Mouse (Mus musculus): ENCODE measurements around the gene Tekt4. TPM values are rescaled to one million over a fixed set of nuclear protein-coding genes. Genes with fewer than 3 reads are reported as not detected.

Gene Tekt4
- not detected in 2 replicates for total RNA-seq (2014; rRNA removed)
- polyA plus RNA-seq (2012; rRNA removed) = not detected in 2 replicates

DNA sequence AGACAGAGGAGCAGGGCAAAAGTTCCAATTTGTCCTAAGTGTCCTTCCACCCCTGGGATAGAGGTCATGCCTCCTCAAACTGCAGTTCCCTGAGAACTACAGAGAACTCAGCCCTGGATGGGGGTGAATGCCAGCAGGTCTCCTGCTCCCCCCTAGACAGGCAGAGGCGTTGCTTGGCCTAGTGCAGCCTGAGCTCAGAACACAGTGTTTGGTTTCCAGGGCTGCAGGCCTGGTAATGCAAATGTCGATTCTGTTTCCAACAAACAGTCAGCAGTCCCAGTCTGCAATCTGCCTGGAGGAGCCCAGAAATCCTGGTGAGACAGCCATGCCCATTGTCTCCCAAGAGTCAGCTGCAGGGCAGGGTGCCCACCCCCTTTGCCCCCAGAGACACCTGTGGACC is at the start of gene Tekt4:
Tekt4 (plus strand) TSS at position 344 of the 400 bp plus-strand sequence.
- H3K4me3 ChIP-seq (ENCODE audit: insufficient read depth, low read depth, low read length) = no peak within 1 kb of the TSS
- WGBS = 60% methylated on average over 2 of the region's 2 CpGs
- no peak within 1 kb of the TSS for H3K27ac ChIP-seq (replicated peaks; ENCODE audit: insufficient read depth, low read depth, low read length)
- TF ChIP-seq CTCF (IDR thresholded peaks at IDR 0.05; ENCODE audit: low read depth, low read length) (no peak), POLR2A (IDR thresholded peaks at IDR 0.05; ENCODE audit: extremely low read depth, insufficient read depth, low read length) (no peak)
- peaks cover 3% of the 10 kb centered on the region; the same call in 1 of the 2 replicates for H3K4me1 ChIP-seq (ENCODE audit: control insufficient read depth, insufficient read depth, low read length)
- H3K36me3 ChIP-seq (ENCODE audit: control insufficient read depth, insufficient read depth, low read length) = no peaks in the 10 kb centered on the region
- no peaks in the 10 kb centered on the region for H3K27me3 ChIP-seq (ENCODE audit: control insufficient read depth, insufficient read depth, low read length)
- DNase-seq (ENCODE audit: extremely low read depth, low read depth, low spot score) = no peak
- no peak within 1 kb of the TSS for H3K9ac ChIP-seq (ENCODE audit: low read depth, low read length)
- H3K79me2 ChIP-seq (ENCODE audit: control insufficient read depth, insufficient read depth, low read length) = no peaks in the 10 kb centered on the region

DNA sequence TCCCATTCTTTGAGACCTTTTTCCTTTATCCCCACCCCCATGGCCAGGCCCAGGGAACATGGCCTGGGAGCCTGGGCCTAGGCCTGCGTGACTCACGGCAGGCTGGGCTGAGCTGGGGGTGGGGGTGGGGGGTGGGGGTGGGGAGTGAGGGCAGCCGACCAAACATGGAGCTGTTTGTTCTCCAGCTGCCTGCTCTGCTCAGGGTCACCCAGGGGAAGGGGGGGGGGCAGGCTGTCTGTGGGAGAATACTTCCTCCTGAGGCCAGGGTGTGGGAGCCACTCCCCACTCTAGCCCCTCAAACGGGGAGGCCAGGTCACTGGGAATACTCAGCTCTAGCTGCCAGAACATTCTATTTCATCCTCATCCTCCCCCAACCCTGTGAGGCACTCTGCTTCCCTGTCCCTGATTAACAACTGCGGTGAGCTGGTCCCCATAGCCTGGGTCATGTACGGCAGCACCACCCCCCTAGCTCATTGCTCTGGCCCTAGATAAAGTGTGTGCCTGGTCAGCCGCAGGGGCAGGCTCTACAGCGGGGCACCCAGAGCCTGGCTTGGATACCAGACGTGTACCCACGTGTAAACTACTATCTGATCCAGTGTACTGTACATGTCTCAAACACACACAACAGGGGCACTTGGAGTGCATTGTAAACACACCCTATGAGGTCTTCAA is 49.1 kb upstream of the Tekt4 start:
- 14% methylated on average over 10 of the region's 10 CpGs for WGBS
- no peak for DNase-seq (ENCODE audit: extremely low read depth, low read depth, low spot score)
- no peak overlapping the region for H3K9ac ChIP-seq (ENCODE audit: low read depth, low read length)
- H3K27me3 ChIP-seq (ENCODE audit: control insufficient read depth, insufficient read depth, low read length) = no peaks in the 10 kb centered on the region
- no peaks in the 10 kb centered on the region for H3K79me2 ChIP-seq (ENCODE audit: control insufficient read depth, insufficient read depth, low read length)
- H3K36me3 ChIP-seq (ENCODE audit: control insufficient read depth, insufficient read depth, low read length) = no peaks in the 10 kb centered on the region
- no peaks in the 10 kb centered on the region for H3K4me1 ChIP-seq (ENCODE audit: control insufficient read depth, insufficient read depth, low read length)
- H3K27ac ChIP-seq (replicated peaks; ENCODE audit: insufficient read depth, low read depth, low read length) = no peak overlapping the region
- TF ChIP-seq CTCF (IDR thresholded peaks at IDR 0.05; ENCODE audit: low read depth, low read length) = no peak
- TF ChIP-seq POLR2A (IDR thresholded peaks at IDR 0.05; ENCODE audit: extremely low read depth, insufficient read depth, low read length) = no peak
- no peak overlapping the region for H3K4me3 ChIP-seq (ENCODE audit: insufficient read depth, low read depth, low read length)

DNA sequence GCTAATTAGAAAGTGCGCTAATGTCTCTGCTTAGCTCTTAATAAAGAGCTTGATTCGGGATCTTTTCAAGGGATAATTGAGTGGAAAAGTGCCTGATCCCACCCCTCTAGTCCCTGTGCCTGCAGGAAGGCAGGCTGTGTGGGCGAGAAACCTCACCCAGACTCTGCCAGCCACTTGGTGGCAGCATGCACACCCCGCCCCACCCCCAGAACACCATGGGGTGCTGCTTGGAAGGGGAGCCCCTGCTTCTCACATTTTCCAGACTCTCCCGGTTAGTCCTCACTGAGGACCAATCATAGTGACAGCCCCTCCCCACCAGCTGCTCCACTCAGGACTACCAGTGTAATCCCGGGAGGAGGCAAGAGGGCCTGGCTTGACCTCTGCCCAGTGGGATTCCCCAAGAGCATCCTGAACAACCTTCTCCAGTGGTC is 48.4 kb upstream of the Tekt4 start:
- no peaks in the 10 kb centered on the region for H3K36me3 ChIP-seq (ENCODE audit: control insufficient read depth, insufficient read depth, low read length)
- no peak overlapping the region for H3K27ac ChIP-seq (replicated peaks; ENCODE audit: insufficient read depth, low read depth, low read length)
- 53% methylated on average over 6 of the region's 6 CpGs for WGBS
- H3K27me3 ChIP-seq (ENCODE audit: control insufficient read depth, insufficient read depth, low read length) = no peaks in the 10 kb centered on the region
- no peaks in the 10 kb centered on the region for H3K4me1 ChIP-seq (ENCODE audit: control insufficient read depth, insufficient read depth, low read length)
- DNase-seq (ENCODE audit: extremely low read depth, low read depth, low spot score) = no peak
- no peak overlapping the region for H3K9ac ChIP-seq (ENCODE audit: low read depth, low read length)
- TF ChIP-seq POLR2A (IDR thresholded peaks at IDR 0.05; ENCODE audit: extremely low read depth, insufficient read depth, low read length) = no peak
- TF ChIP-seq CTCF (IDR thresholded peaks at IDR 0.05; ENCODE audit: low read depth, low read length) = 0 out of 2 replicates have a peak, but pooled peaks have one; percentile 24
- H3K4me3 ChIP-seq (ENCODE audit: insufficient read depth, low read depth, low read length) = no peak overlapping the region
- H3K79me2 ChIP-seq (ENCODE audit: control insufficient read depth, insufficient read depth, low read length) = no peaks in the 10 kb centered on the region

DNA sequence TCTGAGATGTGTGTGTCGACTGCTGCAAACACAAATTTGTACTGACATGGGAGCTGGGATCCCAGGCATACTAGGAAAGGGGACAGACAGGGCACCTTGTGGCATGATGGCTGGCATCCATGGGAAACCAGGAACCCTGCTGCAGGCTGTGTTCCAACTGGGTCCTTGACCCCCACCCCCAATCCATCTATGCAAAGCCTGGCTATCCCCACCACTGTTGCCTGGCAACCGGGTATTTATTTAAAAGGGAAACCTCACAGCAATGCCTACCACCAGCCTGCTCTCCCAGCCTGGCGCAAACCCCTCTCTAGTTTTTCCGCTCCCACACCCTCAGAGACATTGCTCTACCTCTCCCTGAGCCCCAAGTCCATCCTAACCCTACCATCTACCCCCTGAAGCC is 47.1 kb upstream of the Tekt4 start:
- Histone ChIP-seq H3K27ac (replicated peaks; ENCODE audit: insufficient read depth, low read depth, low read length) (no peak overlapping the region), H3K4me1 (ENCODE audit: control insufficient read depth, insufficient read depth, low read length) (no peaks in the 10 kb centered on the region), H3K36me3 (ENCODE audit: control insufficient read depth, insufficient read depth, low read length) (no peaks in the 10 kb centered on the region), H3K27me3 (ENCODE audit: control insufficient read depth, insufficient read depth, low read length) (no peaks in the 10 kb centered on the region), H3K4me3 (ENCODE audit: insufficient read depth, low read depth, low read length) (no peak overlapping the region), H3K79me2 (ENCODE audit: control insufficient read depth, insufficient read depth, low read length) (no peaks in the 10 kb centered on the region), H3K9ac (ENCODE audit: low read depth, low read length) (no peak overlapping the region)
- 85% methylated on average over 4 of the region's 4 CpGs for WGBS
- DNase-seq (ENCODE audit: extremely low read depth, low read depth, low spot score) = no peak
- no peak for TF ChIP-seq POLR2A (IDR thresholded peaks at IDR 0.05; ENCODE audit: extremely low read depth, insufficient read depth, low read length)
- TF ChIP-seq CTCF (IDR thresholded peaks at IDR 0.05; ENCODE audit: low read depth, low read length) = no peak

DNA sequence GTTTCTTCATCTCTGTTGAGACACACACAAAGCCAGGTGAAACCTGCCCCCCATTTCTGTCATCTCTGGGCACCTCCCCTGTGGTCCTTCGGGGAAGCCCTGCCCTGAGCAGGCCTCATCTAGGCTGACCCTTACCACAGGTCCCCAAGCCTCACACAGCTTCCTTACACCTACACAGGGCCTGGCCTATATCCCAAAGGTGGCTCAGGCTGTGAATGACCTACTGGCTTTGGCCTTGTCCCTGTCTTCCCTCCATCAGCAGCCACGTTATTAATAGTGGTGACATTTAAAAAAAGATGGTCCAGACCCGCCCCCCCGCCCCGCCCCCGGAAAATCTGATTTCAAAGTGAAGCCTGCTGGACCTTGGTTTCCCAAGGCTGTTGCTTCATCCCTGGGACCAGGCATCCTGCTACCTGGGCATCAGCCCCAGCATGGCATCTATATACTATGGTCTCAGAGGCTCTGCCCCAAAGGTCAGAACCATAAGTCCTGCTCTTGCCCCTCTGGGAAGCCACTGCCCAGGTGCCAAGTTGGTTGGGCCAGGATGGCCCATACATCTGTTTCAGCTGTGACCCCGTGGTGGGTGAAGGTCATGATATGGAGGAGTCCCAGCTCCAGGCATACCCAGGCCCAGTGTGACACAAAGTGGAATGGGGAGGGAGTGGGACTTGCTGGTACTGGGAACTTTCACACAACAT is 46.0 kb upstream of the Tekt4 start:
- Histone ChIP-seq H3K4me3 (ENCODE audit: insufficient read depth, low read depth, low read length) (no peak overlapping the region), H3K27ac (replicated peaks; ENCODE audit: insufficient read depth, low read depth, low read length) (no peak overlapping the region), H3K9ac (ENCODE audit: low read depth, low read length) (no peak overlapping the region), H3K27me3 (ENCODE audit: control insufficient read depth, insufficient read depth, low read length) (no peaks in the 10 kb centered on the region), H3K36me3 (ENCODE audit: control insufficient read depth, insufficient read depth, low read length) (no peaks in the 10 kb centered on the region), H3K4me1 (ENCODE audit: control insufficient read depth, insufficient read depth, low read length) (no peaks in the 10 kb centered on the region), H3K79me2 (ENCODE audit: control insufficient read depth, insufficient read depth, low read length) (no peaks in the 10 kb centered on the region)
- TF ChIP-seq POLR2A (IDR thresholded peaks at IDR 0.05; ENCODE audit: extremely low read depth, insufficient read depth, low read length) (no peak), CTCF (IDR thresholded peaks at IDR 0.05; ENCODE audit: low read depth, low read length) (no peak)
- 72% methylated on average over 7 of the region's 7 CpGs for WGBS
- DNase-seq (ENCODE audit: extremely low read depth, low read depth, low spot score) = no peak

DNA sequence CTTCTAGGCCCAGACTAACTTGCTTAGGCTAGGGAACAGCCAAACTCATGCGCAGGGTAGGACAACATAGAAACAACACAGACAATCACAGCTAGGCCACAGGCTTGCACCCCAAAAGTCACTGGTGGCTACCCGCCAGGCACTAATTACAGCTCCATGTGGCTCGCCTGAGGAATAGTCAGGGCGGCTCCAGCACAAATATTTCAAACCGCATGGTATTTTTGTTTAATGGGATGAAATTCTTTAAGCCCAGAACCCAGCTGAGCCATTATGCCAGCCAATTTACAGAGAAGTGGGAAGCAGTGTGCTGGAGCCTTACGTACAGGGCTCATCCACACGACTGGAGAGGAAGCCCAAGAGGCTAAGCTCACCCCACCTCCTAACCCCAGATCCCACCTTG is 44.8 kb upstream of the Tekt4 start:
- H3K4me3 ChIP-seq (ENCODE audit: insufficient read depth, low read depth, low read length) = no peak overlapping the region
- DNase-seq (ENCODE audit: extremely low read depth, low read depth, low spot score) = no peak
- no peaks in the 10 kb centered on the region for H3K27me3 ChIP-seq (ENCODE audit: control insufficient read depth, insufficient read depth, low read length)
- H3K27ac ChIP-seq (replicated peaks; ENCODE audit: insufficient read depth, low read depth, low read length) = no peak overlapping the region
- H3K36me3 ChIP-seq (ENCODE audit: control insufficient read depth, insufficient read depth, low read length) = no peaks in the 10 kb centered on the region
- WGBS = 89% methylated on average over 7 of the region's 7 CpGs
- H3K4me1 ChIP-seq (ENCODE audit: control insufficient read depth, insufficient read depth, low read length) = no peaks in the 10 kb centered on the region
- H3K79me2 ChIP-seq (ENCODE audit: control insufficient read depth, insufficient read depth, low read length) = no peaks in the 10 kb centered on the region
- TF ChIP-seq CTCF (IDR thresholded peaks at IDR 0.05; ENCODE audit: low read depth, low read length) (no peak), POLR2A (IDR thresholded peaks at IDR 0.05; ENCODE audit: extremely low read depth, insufficient read depth, low read length) (no peak)
- H3K9ac ChIP-seq (ENCODE audit: low read depth, low read length) = no peak overlapping the region

All from liver, adult 2 months (tissue).